Mouse (Mus musculus): ENCODE measurements around the gene Fntb. TPM values are rescaled to one million over a fixed set of nuclear protein-coding genes. Genes with fewer than 3 reads are reported as not detected.

Fntb gene
- polyA plus RNA-seq, 1 experiment from 2014 or later = 30.1 TPM

DNA sequence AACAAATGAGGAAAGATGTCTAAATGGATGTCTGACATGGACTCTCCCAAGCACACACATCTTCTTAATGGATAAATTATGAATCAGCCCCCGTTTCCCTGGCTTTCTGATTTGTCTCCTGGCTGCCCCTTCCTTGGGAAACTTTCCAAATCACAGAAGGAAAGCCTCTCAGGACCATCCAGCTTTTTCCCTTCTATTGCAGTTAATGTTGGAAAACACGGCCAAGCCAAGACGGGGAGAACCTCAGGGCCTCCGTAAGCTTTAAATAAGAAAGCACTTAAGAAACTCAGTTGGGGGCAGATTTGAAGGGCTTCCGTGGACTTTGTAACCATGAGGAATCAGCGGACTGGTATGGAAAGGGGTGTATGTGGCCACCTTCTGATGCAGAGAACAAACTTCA lies 54.4 kb downstream of the Fntb start:
- Histone ChIP-seq H3K27me3 (peaks cover 40% of the 10 kb centered on the region), H3K4me2 (no peak overlapping the region)

DNA sequence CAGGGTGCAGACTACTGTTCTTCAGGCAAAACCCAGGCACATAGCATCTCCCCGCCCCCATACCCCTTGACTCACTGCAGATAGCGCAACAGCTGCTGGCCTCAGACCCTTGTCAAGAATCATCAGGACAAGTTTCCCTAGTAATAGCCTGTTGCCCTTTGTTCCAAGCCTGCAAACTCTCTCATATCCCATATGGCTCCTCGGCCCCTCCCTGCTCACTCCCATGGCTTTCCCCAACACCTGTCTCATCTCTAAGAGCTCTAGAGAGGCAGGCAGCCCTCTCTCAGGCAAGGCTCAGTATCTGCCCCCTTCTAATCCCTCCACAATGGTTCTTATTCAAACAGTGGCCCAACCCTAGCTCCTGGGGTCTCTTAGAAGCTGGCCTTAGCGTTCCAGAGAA lies 55.2 kb downstream of the Fntb start:
- 41% methylated on average over 4 of the region's 4 CpGs for WGBS
- no peak overlapping the region for H3K4me3 ChIP-seq
- H3K9ac ChIP-seq = no peak overlapping the region
- H3K4me2 ChIP-seq = peak overlapping the region; percentile 90; the same call in 1 of the 2 replicates
- ATAC-seq = no peak
- H3K36me3 ChIP-seq (ENCODE audit: poor library complexity, severe bottlenecking) = no peaks in the 10 kb centered on the region
- H3K27ac ChIP-seq = no peak overlapping the region
- no peaks in the 10 kb centered on the region for H3K9me3 ChIP-seq (replicated peaks)
- peaks cover 28% of the 10 kb centered on the region for H3K4me1 ChIP-seq
- peaks cover 47% of the 10 kb centered on the region for H3K27me3 ChIP-seq

More for the DNA sequence above, 54.4 kb downstream of the Fntb start:
- Histone ChIP-seq H3K27ac (no peak overlapping the region), H3K9me3 (replicated peaks) (no peaks in the 10 kb centered on the region), H3K9ac (no peak overlapping the region), H3K4me3 (no peak overlapping the region), H3K4me1 (peaks cover 28% of the 10 kb centered on the region), H3K36me3 (ENCODE audit: poor library complexity, severe bottlenecking) (no peaks in the 10 kb centered on the region)
- ATAC-seq = no peak
- WGBS = 45% methylated on average over 6 of the region's 6 CpGs

- peak overlapping the region; percentile 90 for H3K4me2 ChIP-seq
- peak overlapping the region; percentile 85 for H3K9ac ChIP-seq
- ATAC-seq = peak; percentile 81
- no peaks in the 10 kb centered on the region for H3K9me3 ChIP-seq (replicated peaks)
- peaks cover 47% of the 10 kb centered on the region for H3K27me3 ChIP-seq
- no peaks in the 10 kb centered on the region for H3K36me3 ChIP-seq (ENCODE audit: poor library complexity, severe bottlenecking)
- H3K4me3 ChIP-seq = peak overlapping the region; percentile 61
- peak overlapping the region; percentile 45; the same call in 1 of the 2 replicates for H3K27ac ChIP-seq
- H3K4me1 ChIP-seq = peaks cover 28% of the 10 kb centered on the region
- WGBS = under 1% methylated on average over 57 of the region's 66 CpGs
Measured at GRCm38 (mm10) chr12:76822002-76822650, 56.7 kb downstream of the Fntb start.

DNA sequence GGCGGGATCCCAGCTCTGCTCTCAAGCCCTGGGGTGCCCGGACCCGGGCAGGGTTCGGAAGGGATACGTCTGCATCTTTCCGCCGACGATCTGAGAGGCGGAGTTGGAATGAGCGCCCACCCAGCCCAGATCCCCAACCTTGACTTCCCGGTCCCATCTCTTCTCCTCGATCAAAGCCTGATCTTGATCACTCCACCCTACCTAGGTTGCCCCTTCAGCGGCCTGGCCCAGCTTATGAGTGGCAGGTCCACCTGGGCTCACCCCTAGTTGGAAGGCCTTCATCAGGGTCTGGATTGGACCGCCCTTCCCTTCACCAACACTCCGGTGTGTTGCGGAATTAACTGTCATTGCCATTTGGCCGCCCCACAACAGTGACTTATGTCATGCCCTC lies 57.3 kb downstream of the Fntb start, which contains the start of gene Rab15:
TSS of gene Rab15 (minus strand) at position 258 of the 391 bp plus-strand sequence.
- peak within 1 kb of the TSS; percentile 45; the same call in 1 of the 2 replicates for H3K27ac ChIP-seq
- H3K4me1 ChIP-seq = peaks cover 28% of the 10 kb centered on the region
- H3K9ac ChIP-seq = peak within 1 kb of the TSS; percentile 85
- ATAC-seq = no peak; the same call in none of the 2 replicates
- peak within 1 kb of the TSS; percentile 90 for H3K4me2 ChIP-seq
- peaks cover 47% of the 10 kb centered on the region for H3K27me3 ChIP-seq
- H3K4me3 ChIP-seq = peak within 1 kb of the TSS; percentile 61
- WGBS = 3% methylated on average over 17 of the region's 17 CpGs
- no peaks in the 10 kb centered on the region for H3K36me3 ChIP-seq (ENCODE audit: poor library complexity, severe bottlenecking)
- H3K9me3 ChIP-seq (replicated peaks) = no peaks in the 10 kb centered on the region

- 58% methylated on average over 4 of the region's 4 CpGs for WGBS
- Histone ChIP-seq H3K4me1 (peaks cover 20% of the 10 kb centered on the region), H3K9me3 (replicated peaks) (no peaks in the 10 kb centered on the region), H3K4me3 (no peak overlapping the region), H3K9ac (no peak overlapping the region), H3K4me2 (no peak overlapping the region), H3K27ac (no peak overlapping the region), H3K36me3 (ENCODE audit: poor library complexity, severe bottlenecking) (no peaks in the 10 kb centered on the region), H3K27me3 (peaks cover 35% of the 10 kb centered on the region)
- no peak for ATAC-seq
Measured at GRCm38 (mm10) chr12:76825283-76825682, 59.9 kb downstream of the Fntb start.

DNA sequence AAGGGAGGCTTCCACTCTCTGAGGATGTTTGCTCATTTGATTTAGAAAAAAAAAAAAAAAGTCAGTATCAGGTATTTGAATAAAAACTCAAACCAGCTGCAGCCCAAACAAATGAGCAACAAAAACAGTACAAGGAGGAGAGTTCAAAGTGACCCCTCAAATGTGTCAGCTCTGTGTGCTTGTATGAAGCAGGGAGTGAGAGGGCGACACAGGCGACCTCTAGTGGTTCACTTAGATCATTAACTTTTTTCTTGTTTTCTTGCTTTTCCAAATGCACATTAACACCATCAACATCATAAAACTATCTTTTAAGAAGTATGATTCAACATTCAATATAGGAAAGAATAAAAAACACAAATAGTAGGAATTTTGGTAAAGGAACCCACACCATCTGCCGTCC lies 67.3 kb downstream of the Fntb start:
- no peaks in the 10 kb centered on the region for H3K9me3 ChIP-seq (replicated peaks)
- ATAC-seq = no peak
- H3K4me2 ChIP-seq = no peak overlapping the region
- WGBS = 2% methylated on average over 3 of the region's 3 CpGs
- no peak overlapping the region for H3K27ac ChIP-seq
- no peaks in the 10 kb centered on the region for H3K27me3 ChIP-seq
- no peaks in the 10 kb centered on the region for H3K36me3 ChIP-seq (ENCODE audit: poor library complexity, severe bottlenecking)
- no peaks in the 10 kb centered on the region for H3K4me1 ChIP-seq
- H3K4me3 ChIP-seq = no peak overlapping the region
- no peak overlapping the region for H3K9ac ChIP-seq

GRCm38 (mm10) chr12:76837101-76837843 lies 71.9 kb downstream of the Fntb start:
- peak overlapping the region; percentile 75 for H3K27ac ChIP-seq
- peak overlapping the region; percentile 76 for H3K4me3 ChIP-seq
- peak overlapping the region; percentile 81 for H3K4me2 ChIP-seq
- no peaks in the 10 kb centered on the region for H3K27me3 ChIP-seq
- no peaks in the 10 kb centered on the region for H3K36me3 ChIP-seq (ENCODE audit: poor library complexity, severe bottlenecking)
- WGBS = under 1% methylated on average over 43 of the region's 43 CpGs
- peak overlapping the region; percentile 78 for H3K9ac ChIP-seq
- H3K4me1 ChIP-seq = peaks cover 10% of the 10 kb centered on the region
- H3K9me3 ChIP-seq (replicated peaks) = no peaks in the 10 kb centered on the region
- peak; percentile 99 for ATAC-seq

DNA sequence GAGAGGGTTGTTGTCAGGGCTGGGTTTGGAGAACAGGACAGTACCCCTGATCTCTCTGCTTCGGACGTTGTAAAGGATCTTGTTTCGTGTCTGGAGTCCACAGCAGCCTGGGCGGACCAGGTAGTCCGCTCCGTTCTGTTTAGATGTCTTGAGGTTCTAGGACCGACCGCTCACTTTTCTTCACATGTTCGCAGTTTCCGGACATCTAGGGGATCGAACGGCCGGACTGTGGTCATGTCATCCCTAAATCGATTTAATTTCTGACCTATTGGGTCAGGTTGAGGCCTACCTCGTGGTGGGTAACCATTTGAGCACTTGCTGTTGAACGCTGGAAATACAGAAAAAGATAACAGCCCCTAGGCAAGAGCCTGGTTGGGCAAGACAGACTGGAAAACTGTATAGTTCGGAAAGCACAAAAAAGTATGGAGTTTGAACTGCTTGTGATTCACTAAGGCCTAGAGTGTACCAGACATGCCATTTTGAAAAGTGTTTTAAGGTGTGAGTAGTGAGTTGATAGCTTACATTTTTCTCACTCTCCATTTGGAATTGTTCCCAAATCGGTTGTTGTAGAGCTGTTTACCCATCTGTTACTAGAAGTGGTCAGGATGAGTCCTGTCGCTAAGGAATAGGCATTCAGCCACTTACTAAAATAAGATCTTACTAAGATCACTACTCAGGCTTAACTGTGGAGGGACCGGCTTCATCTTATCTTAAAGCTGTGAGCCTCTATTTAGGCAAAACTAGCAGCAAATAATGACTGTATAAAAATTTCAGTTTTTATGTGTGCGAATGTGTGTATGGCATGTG lies 72.7 kb downstream of the Fntb start:
- Histone ChIP-seq H3K36me3 (ENCODE audit: poor library complexity, severe bottlenecking) (0 out of 2 replicates have a peak, but pooled peaks cover 2% of the 10 kb centered on the region), H3K27ac (no peak overlapping the region; the same call in 1 of the 2 replicates), H3K4me2 (peak overlapping the region; percentile 81), H3K4me1 (peaks cover 10% of the 10 kb centered on the region), H3K27me3 (no peaks in the 10 kb centered on the region), H3K9ac (peak overlapping the region; percentile 78), H3K9me3 (replicated peaks) (no peaks in the 10 kb centered on the region), H3K4me3 (peak overlapping the region; percentile 76)
- WGBS = 14% methylated on average over 21 of the region's 21 CpGs
- 0 out of 2 replicates have a peak, but pooled peaks have one; percentile 1 for ATAC-seq

- Histone ChIP-seq H3K4me3 (no peak overlapping the region), H3K9ac (no peak overlapping the region), H3K4me1 (peaks cover 10% of the 10 kb centered on the region), H3K4me2 (no peak overlapping the region), H3K36me3 (ENCODE audit: poor library complexity, severe bottlenecking) (0 out of 2 replicates have a peak, but pooled peaks cover 4% of the 10 kb centered on the region), H3K27ac (no peak overlapping the region), H3K9me3 (replicated peaks) (no peaks in the 10 kb centered on the region), H3K27me3 (no peaks in the 10 kb centered on the region)
- 96% methylated on average over 4 of the region's 4 CpGs for WGBS
- ATAC-seq = no peak
Measured at GRCm38 (mm10) chr12:76839298-76839697, 73.9 kb downstream of the Fntb start.

DNA sequence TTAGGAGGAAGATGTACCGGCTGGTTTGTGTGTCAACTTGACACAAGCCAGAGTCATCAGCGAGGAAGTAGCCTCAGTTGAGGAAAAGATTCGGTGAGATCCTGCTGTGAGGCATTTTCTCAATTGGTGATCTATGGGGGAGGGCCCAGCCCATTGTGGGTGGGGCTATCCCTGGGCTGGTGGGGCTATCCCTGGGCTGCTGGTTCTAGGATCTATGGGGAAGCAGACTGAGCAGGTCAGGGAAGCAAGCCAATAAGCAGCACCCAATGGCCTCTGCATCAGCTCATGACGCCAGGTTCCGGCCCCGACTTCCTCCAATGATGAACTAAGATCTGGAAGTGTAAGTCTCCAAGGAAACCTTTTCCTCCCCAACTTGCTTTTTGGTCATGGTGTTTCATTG lies 74.7 kb downstream of the Fntb start:
- Histone ChIP-seq H3K27me3 (no peaks in the 10 kb centered on the region), H3K9me3 (replicated peaks) (no peaks in the 10 kb centered on the region), H3K9ac (no peak overlapping the region), H3K27ac (no peak overlapping the region), H3K4me1 (peaks cover 10% of the 10 kb centered on the region), H3K36me3 (ENCODE audit: poor library complexity, severe bottlenecking) (0 out of 2 replicates have a peak, but pooled peaks cover 4% of the 10 kb centered on the region), H3K4me2 (no peak overlapping the region), H3K4me3 (no peak overlapping the region)
- 86% methylated on average over 6 of the region's 6 CpGs for WGBS
- ATAC-seq = no peak

DNA sequence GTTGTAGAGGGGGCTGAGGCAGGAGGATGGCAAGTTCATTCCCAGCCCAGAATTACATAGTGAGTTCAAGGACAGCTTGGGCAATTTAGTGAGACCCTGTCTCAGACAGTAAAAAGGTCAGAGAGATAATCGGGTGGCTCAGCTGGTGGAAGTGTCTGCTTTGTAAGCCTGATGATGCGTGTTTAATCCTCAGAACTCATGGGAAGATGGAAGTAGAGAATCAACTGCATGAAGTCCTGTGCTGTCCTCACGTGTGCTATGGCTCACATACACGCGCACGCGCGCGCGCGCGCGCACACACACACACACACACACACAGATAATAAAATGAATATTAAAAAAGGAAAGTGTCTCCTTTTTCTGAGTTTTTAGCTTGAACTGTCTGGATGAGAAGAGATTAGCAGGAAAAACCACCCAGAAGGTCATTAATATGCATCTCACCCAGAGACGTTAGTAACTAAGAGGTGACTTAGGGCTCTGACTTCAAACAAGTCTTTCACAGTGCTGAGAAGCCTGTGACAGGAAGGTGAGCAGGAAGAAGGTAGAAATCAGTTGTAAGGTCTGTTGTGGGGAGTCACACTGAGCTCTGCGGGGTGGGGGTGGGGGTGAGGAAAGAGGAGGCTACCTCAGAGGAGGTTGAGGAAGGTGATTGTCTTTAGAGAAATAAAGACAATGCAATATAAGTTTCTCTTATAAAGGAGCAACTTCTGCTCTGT lies 79.1 kb downstream of the Fntb start:
- no peak overlapping the region for H3K4me3 ChIP-seq
- no peaks in the 10 kb centered on the region for H3K27me3 ChIP-seq
- ATAC-seq = no peak
- H3K9ac ChIP-seq = no peak overlapping the region
- 89% methylated on average over 15 of the region's 15 CpGs for whole genome bisulfite sequencing
- H3K27ac ChIP-seq = no peak overlapping the region
- H3K9me3 ChIP-seq (replicated peaks) = no peaks in the 10 kb centered on the region
- H3K4me1 ChIP-seq = no peaks in the 10 kb centered on the region
- no peak overlapping the region for H3K4me2 ChIP-seq
- 0 out of 2 replicates have a peak, but pooled peaks cover 4% of the 10 kb centered on the region for H3K36me3 ChIP-seq (ENCODE audit: poor library complexity, severe bottlenecking)
